Mouse (Mus musculus) thymus, adult 2 months (tissue): ENCODE results near the gene Pmm2.

Experiments used
- CTCF ChIP-seq: fragments of 200-500 bp; IDR thresholded peaks from 2 replicates; pipeline ENCODE4 v1.5.1; 2012; ENCODE audit warnings: mild to moderate bottlenecking, control low read depth, low read length, moderate library complexity, borderline replicate concordance; ENCODE audit not compliant: control insufficient read depth, poor library complexity, insufficient read depth; ENCODE audit errors: extremely low read depth
- POLR2A ChIP-seq: fragments of 200-500 bp; IDR thresholded peaks from 2 replicates; pipeline ENCODE4 v1.6.1; 2012; ENCODE audit warnings: mild to moderate bottlenecking, low read length, control low read depth, moderate library complexity; ENCODE audit not compliant: control insufficient read depth, poor library complexity, insufficient read depth; ENCODE audit errors: extremely low read depth

GRCm38 (mm10) chr16:8687559-8688112 lies 50.2 kb downstream of the Pmm2 start:
- TF ChIP-seq POLR2A: no peak
- TF ChIP-seq CTCF: no peak
